Mouse (Mus musculus) thymus, postnatal 14 days (tissue): ENCODE data around the gene Lmx1b.

Experiments
- DNase-seq: peaks from one replicate; pipeline ENCODE4 v3.0.0; 2021

The Lmx1b gene

DNA sequence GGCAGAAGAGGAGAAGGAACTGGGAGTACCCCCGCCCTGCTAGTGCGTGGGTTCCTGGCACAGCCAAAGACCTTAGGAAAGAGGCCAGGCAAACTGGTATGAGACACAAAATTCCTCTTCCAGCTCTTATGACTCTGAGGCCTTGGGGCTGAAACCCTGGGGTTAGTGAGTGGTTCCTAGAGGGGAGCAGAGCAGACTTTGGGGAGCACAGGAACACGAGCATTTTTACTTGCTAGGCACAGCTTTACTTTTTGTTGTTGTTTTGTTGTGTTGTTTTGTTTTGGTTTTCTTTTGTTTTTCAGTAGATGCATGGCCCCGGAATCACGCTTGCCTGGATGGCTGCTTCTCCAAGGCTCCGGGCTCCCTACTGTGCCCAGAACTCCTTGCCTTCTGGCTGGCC, 10.7 kb downstream of the Lmx1b start:
- no peak for DNase-seq

DNA sequence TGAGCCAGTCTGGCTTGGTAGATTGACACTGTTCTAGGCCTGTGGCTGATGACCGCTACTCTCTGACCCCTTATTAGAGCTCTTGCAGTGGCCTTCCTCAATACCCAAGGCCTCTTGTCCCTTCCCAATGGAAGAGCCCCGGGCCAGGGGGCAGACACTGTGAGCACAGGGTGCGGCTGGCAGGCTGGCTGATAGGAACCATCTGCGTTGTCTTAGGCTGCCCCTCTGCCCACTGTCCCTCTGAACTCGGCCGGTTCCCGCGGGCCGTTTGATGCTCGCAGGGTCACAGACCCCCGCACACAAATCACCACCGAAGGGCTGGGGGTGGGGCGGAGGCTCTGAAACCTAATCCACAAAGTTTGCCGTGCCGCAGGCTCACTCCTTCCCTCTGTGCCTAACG, 11.5 kb downstream of the Lmx1b start:
- DNase-seq, result no peak

GRCm38 (mm10) chr2:33627058-33627375, 13.3 kb downstream of the Lmx1b start:
- DNase-seq, result no peak

GRCm38 (mm10) chr2:33626262-33627057, 13.9 kb downstream of the Lmx1b start:
- no peak for DNase-seq

- no peak for DNase-seq
Measured at GRCm38 (mm10) chr2:33617670-33618069, 22.6 kb downstream of the Lmx1b start.

GRCm38 (mm10) chr2:33616411-33616843, 23.9 kb downstream of the Lmx1b start:
- no peak for DNase-seq

GRCm38 (mm10) chr2:33615843-33616344, 24.4 kb downstream of the Lmx1b start:
- DNase-seq, result no peak

- DNase-seq, result no peak
Measured at GRCm38 (mm10) chr2:33605487-33606256, 34.6 kb downstream of the Lmx1b start.

DNA sequence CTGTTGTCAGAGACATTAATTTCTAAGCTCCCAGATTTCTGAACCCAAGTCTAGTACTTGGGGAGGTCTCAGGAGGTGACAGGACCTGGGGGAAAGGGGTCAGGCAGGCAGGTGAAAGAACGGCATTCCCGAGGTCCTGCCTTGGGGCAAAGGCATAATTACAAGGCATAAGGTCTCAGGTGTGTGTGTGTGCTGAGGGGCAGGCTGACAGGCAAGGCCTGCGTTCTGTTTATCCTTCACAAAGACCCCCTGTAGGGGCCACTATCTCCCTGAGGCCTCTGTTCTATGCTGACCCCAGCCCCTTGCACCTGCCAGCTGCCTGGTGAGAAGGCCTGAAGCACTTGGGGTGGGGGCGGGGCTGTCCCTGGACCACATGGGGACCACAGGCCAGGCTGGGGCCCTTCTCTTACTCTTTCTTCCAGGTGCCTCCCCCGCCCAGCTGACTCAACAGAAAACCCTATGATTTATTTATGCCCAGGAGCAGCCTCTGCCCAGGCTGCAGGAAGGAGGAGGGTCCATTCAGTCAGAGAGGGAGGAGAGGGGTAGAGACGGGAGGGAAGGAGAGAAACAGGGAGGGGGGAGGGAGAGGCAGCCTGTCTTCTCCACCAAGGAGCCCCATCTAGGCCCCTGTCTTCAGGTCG, 35.3 kb downstream of the Lmx1b start:
- no peak for DNase-seq

- DNase-seq, result peak; percentile 16
Measured at GRCm38 (mm10) chr2:33600520-33600919, 39.8 kb downstream of the Lmx1b start.

- no peak for DNase-seq
Measured at GRCm38 (mm10) chr2:33597384-33597783, 42.9 kb downstream of the Lmx1b start.

DNA sequence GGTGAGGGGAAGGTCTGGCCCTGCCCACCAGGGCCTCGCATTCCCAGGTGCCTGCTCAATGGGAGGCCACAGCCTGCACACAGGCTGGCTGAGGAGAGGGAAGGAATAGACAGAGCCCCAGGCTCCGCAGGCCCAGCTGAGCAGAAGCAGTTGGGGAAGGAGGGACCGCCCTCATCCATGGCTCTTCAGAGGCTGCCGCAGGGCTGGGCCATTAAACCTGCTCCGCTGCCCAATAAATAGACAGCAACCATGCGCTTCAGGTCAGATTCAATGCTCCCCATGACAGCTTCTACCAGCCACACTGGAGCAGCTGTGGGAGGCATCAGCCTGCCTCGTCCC, 45.3 kb downstream of the Lmx1b start:
- DNase-seq, result no peak

DNA sequence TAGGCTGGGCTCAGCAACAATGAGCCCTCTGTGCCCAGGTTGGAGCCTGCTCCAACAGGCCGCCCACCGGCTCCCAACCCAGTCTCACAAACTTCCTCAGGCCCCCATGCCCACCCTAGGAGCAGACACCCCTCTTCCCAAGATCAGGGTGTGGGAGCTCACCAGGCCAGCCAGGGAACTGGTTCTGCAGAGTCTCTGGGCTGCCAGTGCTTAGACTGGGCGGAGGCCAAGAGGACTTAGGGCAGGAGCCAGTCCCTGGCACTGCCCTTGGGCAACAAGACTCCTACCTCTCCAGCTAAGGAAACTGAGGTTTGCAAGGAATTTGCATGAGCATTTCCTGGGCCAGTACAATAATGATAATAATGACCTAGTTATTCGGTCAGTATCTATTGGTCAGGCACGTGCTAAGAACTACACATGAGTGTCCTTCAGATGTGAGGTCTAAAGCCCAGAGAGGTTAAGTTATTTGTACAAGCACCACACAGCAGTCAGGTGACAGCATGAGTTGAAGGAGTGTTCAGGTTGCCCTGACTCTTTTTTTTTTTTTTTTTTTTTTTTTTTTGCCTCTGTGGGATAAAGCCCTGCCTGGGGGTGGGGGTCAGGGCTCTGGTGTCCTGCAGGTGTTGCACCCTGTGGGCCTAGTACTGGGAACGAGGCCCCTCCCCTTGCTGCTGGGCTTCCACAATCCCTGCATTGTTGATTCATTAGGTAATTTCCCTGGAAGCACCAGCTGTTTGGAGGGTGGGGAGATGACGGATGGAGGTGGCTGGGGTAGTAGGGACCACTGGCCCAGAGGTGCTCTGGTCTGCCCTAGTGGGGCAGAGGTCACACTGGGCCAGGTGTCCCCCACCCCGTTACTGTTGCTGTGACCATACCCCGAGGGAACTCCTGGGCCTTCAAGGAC, 45.9 kb downstream of the Lmx1b start:
- DNase-seq, result no peak

DNA sequence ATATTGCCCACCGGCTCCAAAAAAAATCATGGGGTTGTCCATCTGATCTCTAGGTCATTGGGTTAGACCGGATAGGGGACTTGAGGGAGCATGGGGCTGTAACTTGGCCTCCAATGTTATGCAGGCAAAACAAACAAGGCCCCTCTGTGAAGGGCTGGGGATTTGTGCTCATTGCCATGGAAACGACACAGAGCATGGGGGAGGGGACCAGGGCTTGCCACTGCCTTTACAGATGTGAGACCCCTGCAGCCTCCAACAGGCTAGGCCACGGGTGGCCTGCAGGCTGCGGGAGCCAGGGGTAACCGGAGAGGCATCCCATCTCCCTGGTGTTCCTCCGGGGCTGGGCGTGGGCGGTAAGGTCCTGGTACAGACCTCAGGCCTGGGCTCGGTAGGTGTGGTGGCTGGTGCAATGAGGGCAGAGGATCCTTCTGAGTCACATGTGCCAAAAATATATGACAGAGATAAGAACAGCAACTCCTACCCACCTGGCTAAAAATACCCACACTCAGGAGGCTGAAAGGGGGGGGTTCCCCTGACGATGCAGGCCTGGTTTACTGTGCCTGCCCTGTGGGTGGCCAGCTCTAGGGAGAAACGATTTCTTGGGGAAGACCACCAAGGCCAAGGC, 47.3 kb downstream of the Lmx1b start:
- DNase-seq, result no peak

- no peak for DNase-seq
Measured at GRCm38 (mm10) chr2:33589280-33589679, 51.0 kb downstream of the Lmx1b start.

DNA sequence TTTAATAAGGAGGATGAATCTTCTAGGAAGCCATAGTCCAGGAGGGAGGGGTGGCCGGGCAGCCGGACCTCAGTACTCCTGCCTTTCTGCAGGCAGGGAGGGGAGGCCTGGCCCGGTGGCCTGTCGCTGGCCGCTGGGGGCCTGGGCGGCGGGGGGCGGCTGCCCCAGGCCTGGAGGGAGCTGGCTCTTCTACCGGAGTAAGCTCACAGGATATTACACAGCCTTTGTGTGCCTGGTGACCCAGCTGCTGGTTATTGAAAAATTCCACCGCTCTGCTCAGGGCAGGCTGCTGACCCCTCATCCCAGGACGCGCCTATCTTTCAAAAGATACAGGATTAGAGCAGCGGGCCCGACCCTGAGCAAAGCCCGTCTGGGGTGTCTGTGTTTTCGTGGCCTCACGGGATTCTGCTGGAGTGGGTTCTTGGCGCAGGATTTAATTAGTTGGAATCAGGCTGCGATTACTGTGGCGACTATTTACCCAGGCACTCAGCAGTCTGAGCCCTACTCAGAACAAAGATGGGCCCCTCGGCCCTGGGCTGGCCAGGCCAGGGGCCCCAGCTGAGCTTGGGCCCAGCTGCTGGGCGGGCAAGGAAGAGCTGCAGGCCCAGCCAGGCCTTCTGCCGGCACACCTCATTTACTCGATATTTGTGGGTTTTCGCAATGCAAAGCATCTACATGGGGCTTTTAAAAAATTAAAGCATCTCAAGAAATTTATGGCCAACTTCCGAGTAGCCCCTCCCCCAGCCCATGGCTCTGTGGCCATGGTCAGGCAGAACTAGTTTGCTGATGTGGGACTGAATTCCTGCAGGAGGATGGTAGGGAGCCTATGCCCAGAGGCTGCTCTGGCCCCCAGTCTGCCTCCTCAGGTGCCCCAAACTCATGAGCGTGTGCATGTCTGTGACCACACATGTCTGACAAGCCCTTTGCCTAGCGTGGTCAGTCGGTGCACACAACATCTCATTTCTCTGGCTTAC, 55.1 kb downstream of the Lmx1b start:
- no peak for DNase-seq

- no peak for DNase-seq
Measured at GRCm38 (mm10) chr2:33583761-33584160, 56.5 kb downstream of the Lmx1b start.

DNA sequence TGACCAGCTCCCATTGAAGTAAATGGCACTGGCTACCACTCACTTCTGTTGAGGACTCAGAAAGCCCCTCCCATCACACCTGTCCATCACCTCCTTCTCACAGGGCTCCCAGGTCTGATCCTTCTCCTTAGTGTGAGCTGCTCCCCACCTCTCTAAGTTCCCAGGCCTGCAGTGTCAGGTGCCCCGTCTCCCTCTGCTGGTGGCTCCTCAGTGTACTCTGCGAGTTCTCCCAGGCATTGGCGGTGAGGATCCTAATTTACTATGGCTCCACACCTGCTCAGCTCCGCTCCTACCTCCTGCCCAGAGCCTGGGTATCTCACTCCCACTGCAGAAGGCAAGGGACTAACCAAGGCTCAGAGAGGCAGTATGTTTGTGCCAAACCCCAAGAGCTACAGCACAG, 57.0 kb downstream of the Lmx1b start:
- no peak for DNase-seq

DNA sequence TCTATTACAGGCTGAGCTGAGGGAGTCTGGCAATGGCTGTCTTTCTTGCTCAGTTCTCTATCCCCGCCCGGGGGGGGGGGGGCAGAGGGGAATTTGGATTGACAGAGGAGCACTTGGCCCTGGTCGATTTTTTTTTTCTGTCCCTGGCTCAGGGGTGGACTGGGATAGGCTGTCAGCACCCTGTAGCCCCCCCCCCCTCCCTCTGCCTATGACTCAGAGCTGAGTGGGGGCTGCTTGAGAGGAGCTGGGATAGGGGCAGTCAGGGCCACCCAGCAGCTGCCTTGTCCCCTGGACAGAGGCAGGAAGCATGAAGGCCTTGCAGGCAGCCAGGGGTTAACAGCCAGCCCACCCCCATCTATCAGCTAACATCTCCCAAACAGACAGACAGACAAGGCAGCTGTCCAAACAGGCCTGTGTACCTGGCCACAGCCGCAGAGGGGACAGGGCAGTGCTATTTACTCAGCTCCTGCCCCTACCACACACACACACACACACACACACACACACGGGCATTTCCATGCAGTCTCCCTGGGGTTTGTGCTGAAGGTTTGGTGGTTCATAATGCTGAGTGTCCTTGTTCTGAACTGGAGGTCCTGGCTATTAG, 57.8 kb downstream of the Lmx1b start:
- no peak for DNase-seq

GRCm38 (mm10) chr2:33581866-33582265, 58.4 kb downstream of the Lmx1b start:
- DNase-seq, result no peak

GRCm38 (mm10) chr2:33581449-33581777, 58.9 kb downstream of the Lmx1b start:
- DNase-seq, result no peak
